Mouse (Mus musculus): ENCODE data around the gene Gtsf1. TPM values are rescaled to one million over a fixed set of nuclear protein-coding genes. Genes with fewer than 3 reads are reported as not detected.

The Gtsf1 gene
- polyA plus RNA-seq, 1 experiment from 2014 or later, result not detected

- H3K9me3 ChIP-seq (replicated peaks; ENCODE audit: low read length), result no peaks in the 10 kb centered on the region
- no peak overlapping the region for H3K9ac ChIP-seq (ENCODE audit: low read depth, low read length)
- no peaks in the 10 kb centered on the region for H3K27me3 ChIP-seq (ENCODE audit: insufficient read depth, low read length)
- H3K4me3 ChIP-seq (replicated peaks; ENCODE audit: low read depth, low read length), result no peak overlapping the region
- 41% methylated on average over 3 of the region's 3 CpGs for WGBS
- no peak for ATAC-seq (replicated peaks; ENCODE audit: low FRiP score, low read depth)
- no peak for DNase-seq (ENCODE audit: low spot score)
- no peak for TF ChIP-seq CTCF (IDR thresholded peaks at IDR 0.05; ENCODE audit: low read depth)
- H3K4me1 ChIP-seq (replicated peaks; ENCODE audit: insufficient read depth, low read length), result peaks cover 14% of the 10 kb centered on the region; the same call in 1 of the 2 replicates
- H3K36me3 ChIP-seq (ENCODE audit: insufficient read depth, low read length), result no peaks in the 10 kb centered on the region
- H3K27ac ChIP-seq, result no peak overlapping the region
- no peak overlapping the region for H3K4me2 ChIP-seq (ENCODE audit: low read length)
These were observed 51.5 kb downstream of the Gtsf1 start for GRCm38 (mm10) chr15:103378665-103379356.

GRCm38 (mm10) chr15:103377752-103378664, 52.3 kb downstream of the Gtsf1 start:
- no peaks in the 10 kb centered on the region for H3K36me3 ChIP-seq (ENCODE audit: insufficient read depth, low read length)
- 0 out of 2 replicates have a peak overlapping the region, but pooled peaks have one; percentile 36 for H3K27ac ChIP-seq
- H3K4me2 ChIP-seq (ENCODE audit: low read length), result no peak overlapping the region
- H3K27me3 ChIP-seq (ENCODE audit: insufficient read depth, low read length), result no peaks in the 10 kb centered on the region
- peaks cover 7% of the 10 kb centered on the region; the same call in 1 of the 2 replicates for H3K4me1 ChIP-seq (replicated peaks; ENCODE audit: insufficient read depth, low read length)
- no peak overlapping the region for H3K9ac ChIP-seq (ENCODE audit: low read depth, low read length)
- no peak overlapping the region for H3K4me3 ChIP-seq (replicated peaks; ENCODE audit: low read depth, low read length)
- DNase-seq (ENCODE audit: low spot score), result no peak
- no peak for TF ChIP-seq CTCF (IDR thresholded peaks at IDR 0.05; ENCODE audit: low read depth)
- ATAC-seq (replicated peaks; ENCODE audit: low FRiP score, low read depth), result peak; percentile 60; the same call in 1 of the 2 replicates
- WGBS, result 76% methylated on average over 3 of the region's 3 CpGs
- no peaks in the 10 kb centered on the region for H3K9me3 ChIP-seq (replicated peaks; ENCODE audit: low read length)

- TF ChIP-seq CTCF (IDR thresholded peaks at IDR 0.05; ENCODE audit: low read depth), result no peak
- 53% methylated on average over 8 of the region's 8 CpGs for WGBS
- ATAC-seq (replicated peaks; ENCODE audit: low FRiP score, low read depth) (no peak), DNase-seq (ENCODE audit: low spot score) (peak; percentile 60)
- Histone ChIP-seq H3K36me3 (ENCODE audit: insufficient read depth, low read length) (no peaks in the 10 kb centered on the region), H3K27me3 (ENCODE audit: insufficient read depth, low read length) (no peaks in the 10 kb centered on the region), H3K4me2 (ENCODE audit: low read length) (no peak overlapping the region), H3K27ac (peak overlapping the region; percentile 25; the same call in 1 of the 2 replicates), H3K4me1 (replicated peaks; ENCODE audit: insufficient read depth, low read length) (0 out of 2 replicates have a peak, but pooled peaks cover 2% of the 10 kb centered on the region), H3K4me3 (replicated peaks; ENCODE audit: low read depth, low read length) (no peak overlapping the region), H3K9ac (ENCODE audit: low read depth, low read length) (no peak overlapping the region), H3K9me3 (replicated peaks; ENCODE audit: low read length) (no peaks in the 10 kb centered on the region)
These were observed 53.4 kb downstream of the Gtsf1 start for GRCm38 (mm10) chr15:103376837-103377269.

- DNase-seq (ENCODE audit: low spot score) (no peak), ATAC-seq (replicated peaks; ENCODE audit: low FRiP score, low read depth) (no peak)
- WGBS, result 81% methylated on average over 4 of the region's 4 CpGs
- Histone ChIP-seq H3K27ac (no peak overlapping the region), H3K27me3 (ENCODE audit: insufficient read depth, low read length) (no peaks in the 10 kb centered on the region), H3K4me2 (ENCODE audit: low read length) (no peak overlapping the region), H3K9me3 (replicated peaks; ENCODE audit: low read length) (no peaks in the 10 kb centered on the region), H3K4me3 (replicated peaks; ENCODE audit: low read depth, low read length) (no peak overlapping the region), H3K4me1 (replicated peaks; ENCODE audit: insufficient read depth, low read length) (0 out of 2 replicates have a peak, but pooled peaks cover 2% of the 10 kb centered on the region), H3K36me3 (ENCODE audit: insufficient read depth, low read length) (no peaks in the 10 kb centered on the region), H3K9ac (ENCODE audit: low read depth, low read length) (no peak overlapping the region)
- TF ChIP-seq CTCF (IDR thresholded peaks at IDR 0.05; ENCODE audit: low read depth), result no peak
These were observed 55.0 kb downstream of the Gtsf1 start for GRCm38 (mm10) chr15:103375112-103375800.

GRCm38 (mm10) chr15:103372461-103372860, 57.8 kb downstream of the Gtsf1 start:
- no peaks in the 10 kb centered on the region for H3K4me1 ChIP-seq (replicated peaks; ENCODE audit: insufficient read depth, low read length)
- H3K27me3 ChIP-seq (ENCODE audit: insufficient read depth, low read length), result no peaks in the 10 kb centered on the region
- no peak overlapping the region for H3K27ac ChIP-seq
- H3K9me3 ChIP-seq (replicated peaks; ENCODE audit: low read length), result no peaks in the 10 kb centered on the region
- DNase-seq (ENCODE audit: low spot score) (no peak), ATAC-seq (replicated peaks; ENCODE audit: low FRiP score, low read depth) (no peak)
- H3K36me3 ChIP-seq (ENCODE audit: insufficient read depth, low read length), result no peaks in the 10 kb centered on the region
- TF ChIP-seq CTCF (IDR thresholded peaks at IDR 0.05; ENCODE audit: low read depth), result no peak
- H3K4me3 ChIP-seq (replicated peaks; ENCODE audit: low read depth, low read length), result no peak overlapping the region
- H3K9ac ChIP-seq (ENCODE audit: low read depth, low read length), result no peak overlapping the region
- H3K4me2 ChIP-seq (ENCODE audit: low read length), result no peak overlapping the region

- no peak overlapping the region for H3K4me2 ChIP-seq (ENCODE audit: low read length)
- H3K9ac ChIP-seq (ENCODE audit: low read depth, low read length), result no peak overlapping the region
- no peak overlapping the region for H3K27ac ChIP-seq
- no peak for DNase-seq (ENCODE audit: low spot score)
- no peak for TF ChIP-seq CTCF (IDR thresholded peaks at IDR 0.05; ENCODE audit: low read depth)
- no peaks in the 10 kb centered on the region for H3K36me3 ChIP-seq (ENCODE audit: insufficient read depth, low read length)
- no peak for ATAC-seq (replicated peaks; ENCODE audit: low FRiP score, low read depth)
- no peaks in the 10 kb centered on the region for H3K27me3 ChIP-seq (ENCODE audit: insufficient read depth, low read length)
- H3K9me3 ChIP-seq (replicated peaks; ENCODE audit: low read length), result no peaks in the 10 kb centered on the region
- no peak overlapping the region for H3K4me3 ChIP-seq (replicated peaks; ENCODE audit: low read depth, low read length)
- WGBS, result 90% methylated on average over 1 of the region's 1 CpGs
- H3K4me1 ChIP-seq (replicated peaks; ENCODE audit: insufficient read depth, low read length), result no peaks in the 10 kb centered on the region
These were observed 58.5 kb downstream of the Gtsf1 start for GRCm38 (mm10) chr15:103371741-103372140.

Data from kidney, postnatal 0 days (tissue).